Mouse (Mus musculus) natural killer cell, adult 2 months (primary cell): Measurements from ENCODE around the gene Celf3.

Source experiments
- DNase-seq, 2 experiments: peaks; one replicate each; pipeline ENCODE4 v3.0.0; 2022; ENCODE audit warnings: low spot score in 2 of 2

Celf3 gene

DNA sequence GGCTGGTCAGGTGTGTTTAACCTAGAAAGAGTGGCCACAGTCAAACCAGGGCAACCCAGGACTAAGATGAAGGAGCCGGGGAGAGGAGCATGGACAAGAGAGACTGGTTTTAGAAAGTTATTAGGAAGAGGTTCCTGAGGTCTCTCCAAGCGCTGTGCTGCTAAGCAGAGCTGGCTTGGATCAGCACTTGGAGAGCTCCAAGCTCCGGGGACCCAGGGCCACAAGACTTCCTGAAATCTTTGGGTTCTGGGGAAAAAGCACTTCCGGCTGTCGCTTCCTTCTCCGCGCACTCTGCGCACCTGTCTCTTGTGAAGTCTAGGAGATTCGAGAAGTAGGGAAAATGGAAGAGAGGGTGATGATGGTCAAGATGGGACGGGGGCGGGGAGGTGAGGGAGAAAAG lies 1.5 kb downstream of the Celf3 start:
- no peak for DNase-seq

DNA sequence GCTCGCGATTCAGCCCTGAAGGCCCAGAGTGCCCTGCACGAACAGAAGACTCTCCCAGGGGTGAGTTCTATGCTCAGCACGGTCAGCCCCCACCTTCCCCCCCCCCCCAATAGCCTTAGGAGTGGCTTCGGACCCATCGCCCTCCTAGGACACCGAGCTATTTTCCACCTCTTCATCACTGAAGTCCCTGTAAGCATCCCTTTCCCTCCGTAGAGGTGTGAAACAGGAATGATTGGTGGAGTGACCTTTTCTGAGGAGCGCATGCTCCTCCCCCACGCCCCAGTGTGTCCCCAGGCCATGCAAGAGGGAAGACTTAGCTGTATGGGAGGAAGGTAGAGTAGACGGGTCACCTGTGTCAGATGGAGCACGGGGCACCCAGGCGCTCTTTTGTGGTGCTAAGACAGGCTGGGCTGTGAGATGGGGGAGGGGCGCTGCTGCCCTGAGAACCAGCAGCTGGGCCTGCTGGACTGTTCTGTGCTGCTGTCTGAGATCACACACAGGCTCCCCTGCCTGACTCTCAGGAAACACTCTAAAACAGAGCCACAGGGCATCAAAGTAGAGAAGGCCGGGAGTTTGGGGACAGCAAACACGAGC lies 2.3 kb downstream of the Celf3 start, which contains the start of gene Riiad1:
Gene Riiad1 (minus strand): TSS at position 51 of the 594 bp plus-strand sequence.
- no peak for DNase-seq

DNA sequence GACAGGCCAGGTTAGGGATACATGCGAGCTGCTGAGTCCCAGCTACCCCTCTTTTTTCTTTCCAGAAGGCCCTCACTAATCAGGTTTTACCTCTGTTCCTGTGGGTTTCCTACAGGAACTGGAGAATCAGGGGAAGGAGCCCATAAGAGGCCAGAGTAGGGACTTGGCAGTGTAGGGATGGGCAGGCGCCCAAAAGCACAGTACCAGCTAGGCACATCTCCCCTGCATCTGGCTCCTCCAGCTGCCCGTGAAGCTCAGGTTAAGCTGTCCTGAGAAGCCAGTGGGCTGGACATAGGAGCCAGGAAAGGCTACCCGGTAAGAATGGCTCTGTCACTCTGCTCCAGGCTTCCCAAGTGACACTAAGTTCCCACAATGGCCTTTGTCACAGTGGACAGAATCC lies 3.3 kb downstream of the Celf3 start:
- DNase-seq, result no peak

DNA sequence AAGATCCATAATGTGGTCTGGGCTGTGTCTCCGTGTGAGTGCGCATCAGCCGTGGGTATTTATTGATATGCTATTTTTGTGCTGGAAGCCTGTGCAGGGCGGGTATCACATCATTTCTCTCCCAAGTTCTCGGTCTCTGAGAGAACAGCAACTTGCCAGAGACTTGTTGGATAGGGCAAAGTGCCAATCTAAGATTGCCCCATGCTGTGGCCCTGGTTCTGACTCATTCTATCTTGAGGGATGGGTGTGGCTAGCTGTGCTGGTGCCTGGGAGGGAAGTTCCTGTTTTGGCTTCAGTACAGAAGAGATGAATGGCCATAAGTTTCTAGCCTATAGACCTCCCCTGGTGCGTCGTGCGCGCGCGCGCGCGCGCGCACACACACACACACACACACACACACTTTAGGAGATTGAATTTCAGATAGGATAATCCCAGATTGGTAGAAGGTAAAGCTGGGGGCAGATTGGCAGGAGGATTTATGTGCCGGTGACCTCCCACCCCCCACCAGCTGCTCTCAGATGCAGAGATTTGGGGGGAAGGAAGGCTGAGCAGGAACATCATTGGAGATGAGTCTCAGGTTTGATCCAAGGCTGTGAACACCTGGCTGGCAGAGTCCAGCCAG lies 4.8 kb downstream of the Celf3 start:
- DNase-seq, result peak in 1 of 2 experiments; percentile 11

DNA sequence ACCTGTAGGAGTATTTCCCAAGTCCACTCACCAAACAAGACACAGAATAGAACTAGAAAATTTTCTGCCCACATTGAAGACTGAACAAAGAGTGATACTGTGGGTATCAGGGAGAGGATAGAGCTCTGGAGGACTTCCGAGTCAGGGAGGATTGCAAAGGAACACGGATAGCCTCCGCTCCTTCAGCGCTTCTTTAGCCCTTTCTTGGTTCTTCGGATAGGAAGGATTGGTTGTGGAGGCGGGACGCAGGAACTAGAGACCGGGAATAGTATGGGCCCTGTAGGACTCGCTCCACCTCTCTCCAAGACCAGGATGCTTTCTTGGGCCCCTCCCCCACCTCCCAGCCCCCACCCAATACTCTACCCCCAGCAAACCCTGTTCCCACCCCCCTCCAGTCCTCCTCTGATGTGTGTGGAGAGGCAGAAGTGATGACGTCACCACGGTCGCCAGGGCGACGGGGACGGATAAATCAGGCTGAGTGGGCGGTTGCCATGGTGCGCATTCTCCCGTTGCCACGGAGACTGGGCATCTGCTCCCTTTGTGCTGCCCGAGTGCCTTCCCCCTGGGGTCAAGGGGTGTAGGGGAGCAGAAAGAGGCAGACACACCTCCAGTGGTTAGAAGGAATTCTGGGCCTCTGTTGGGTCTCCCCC lies 5.8 kb downstream of the Celf3 start:
- DNase-seq, result no peak

DNA sequence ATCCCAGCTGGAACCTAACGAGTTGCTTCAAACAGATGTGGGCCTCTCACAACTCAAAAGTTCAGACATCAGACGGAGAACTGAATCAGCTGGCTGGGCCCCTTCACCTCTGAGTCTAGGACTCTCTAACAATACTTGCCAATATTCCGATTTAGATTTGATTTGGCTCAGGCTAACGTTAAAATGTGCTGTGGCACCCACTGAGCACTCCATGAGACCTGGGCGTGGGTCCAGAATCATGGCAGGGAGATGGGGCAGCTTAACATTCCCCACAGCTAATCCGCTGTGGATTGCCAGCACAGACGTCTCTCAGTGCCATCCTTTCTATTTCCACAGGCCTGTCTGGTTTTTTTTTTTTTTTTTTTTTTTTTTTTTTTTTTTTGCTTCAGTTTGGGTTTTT lies 7.8 kb downstream of the Celf3 start:
- no peak for DNase-seq

DNA sequence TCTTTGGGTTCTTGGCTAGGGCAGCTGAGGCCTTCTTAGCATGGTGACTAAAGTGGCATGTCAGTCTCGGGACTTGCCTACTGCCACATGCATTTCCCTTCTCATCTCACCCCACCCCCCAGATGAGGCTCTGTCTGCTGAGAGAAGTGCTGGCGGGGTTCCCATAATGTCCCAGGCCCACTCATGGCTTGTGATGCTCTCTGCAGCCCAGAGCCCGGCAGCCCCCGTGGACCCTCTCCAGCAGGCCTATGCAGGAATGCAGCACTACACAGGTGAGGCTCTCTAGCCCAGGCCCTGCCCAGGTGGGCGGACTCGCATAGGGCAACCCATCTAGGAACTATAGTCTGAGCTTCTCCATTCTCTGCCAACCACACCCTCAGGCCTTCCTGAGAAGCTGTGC lies 9.5 kb downstream of the Celf3 start:
- DNase-seq, result no peak

DNA sequence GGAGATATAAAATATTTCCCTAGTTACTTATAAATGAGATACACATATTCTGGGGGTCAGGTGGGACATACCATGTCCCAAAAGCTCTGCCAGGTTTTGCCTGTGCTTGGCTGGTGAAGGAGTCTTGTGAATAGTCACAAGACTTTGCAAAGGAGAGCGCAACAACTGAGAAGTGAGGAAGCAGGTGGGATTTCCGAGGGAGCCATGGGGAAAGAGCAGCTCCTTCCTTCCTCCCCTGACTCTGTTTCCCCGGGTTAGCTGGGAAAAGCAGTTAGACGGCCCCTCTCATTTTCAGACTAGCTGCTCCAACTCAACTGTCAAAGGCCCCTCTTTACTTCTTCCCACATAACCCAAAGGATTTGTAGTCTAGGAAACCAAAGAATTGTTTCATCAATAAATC lies 19.1 kb downstream of the Celf3 start:
- DNase-seq, result no peak

DNA sequence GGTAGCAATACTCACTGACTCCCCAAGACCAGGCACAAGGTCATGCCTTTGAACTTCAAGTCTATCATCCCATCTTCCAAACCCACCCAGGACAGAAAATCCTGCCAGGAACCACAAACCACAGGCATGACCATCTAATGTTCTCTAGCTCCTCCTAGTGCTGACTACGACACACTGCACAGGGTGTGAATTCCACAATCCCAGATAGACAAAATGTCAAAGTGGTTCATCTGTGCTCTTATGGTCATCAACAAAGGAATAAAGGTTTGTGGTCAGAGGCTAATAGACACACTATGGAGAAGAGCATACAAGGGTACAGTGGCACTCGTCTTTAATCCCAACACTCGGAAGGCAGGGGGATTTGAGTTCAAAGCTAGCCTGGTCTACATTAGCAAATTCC lies 24.1 kb downstream of the Celf3 start:
- DNase-seq, result no peak

DNA sequence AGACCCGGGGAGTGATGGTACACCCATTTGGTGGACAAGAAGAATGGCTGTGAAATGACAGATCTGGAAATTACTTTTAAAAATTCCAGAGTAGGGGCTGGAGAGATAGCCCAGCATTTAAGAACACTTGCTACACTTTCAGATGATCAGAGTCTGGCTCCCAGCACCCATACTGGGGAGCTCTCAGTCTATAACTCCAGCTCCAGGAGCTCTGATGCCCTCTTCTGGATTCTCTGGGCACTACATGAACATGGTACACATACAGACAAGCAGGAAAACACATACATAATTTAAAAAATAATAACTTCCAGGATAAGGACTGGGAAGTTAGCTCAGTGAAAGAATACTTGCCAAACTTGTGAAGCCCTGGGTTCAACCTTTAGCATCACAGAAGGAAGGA lies 28.6 kb downstream of the Celf3 start:
- no peak for DNase-seq

DNA sequence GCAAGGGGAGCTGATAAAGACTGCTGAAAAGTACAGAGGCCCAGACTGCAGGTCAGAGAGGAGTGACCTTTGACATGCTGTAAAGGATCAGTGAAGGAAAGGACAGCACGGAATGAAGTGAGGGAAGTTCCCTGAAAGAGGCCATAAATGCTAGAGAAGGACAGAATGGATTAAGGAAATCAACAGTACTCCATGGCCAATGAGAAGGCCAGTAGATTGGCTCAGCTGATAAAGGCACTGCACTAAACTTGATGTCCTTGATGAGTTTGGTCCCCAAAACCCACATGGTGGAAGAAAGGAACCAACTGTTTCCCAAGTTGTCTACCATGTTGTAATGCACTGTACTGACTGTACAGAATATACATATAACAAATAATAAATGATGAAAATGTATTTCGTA lies 48.6 kb downstream of the Celf3 start:
- DNase-seq, result no peak

DNA sequence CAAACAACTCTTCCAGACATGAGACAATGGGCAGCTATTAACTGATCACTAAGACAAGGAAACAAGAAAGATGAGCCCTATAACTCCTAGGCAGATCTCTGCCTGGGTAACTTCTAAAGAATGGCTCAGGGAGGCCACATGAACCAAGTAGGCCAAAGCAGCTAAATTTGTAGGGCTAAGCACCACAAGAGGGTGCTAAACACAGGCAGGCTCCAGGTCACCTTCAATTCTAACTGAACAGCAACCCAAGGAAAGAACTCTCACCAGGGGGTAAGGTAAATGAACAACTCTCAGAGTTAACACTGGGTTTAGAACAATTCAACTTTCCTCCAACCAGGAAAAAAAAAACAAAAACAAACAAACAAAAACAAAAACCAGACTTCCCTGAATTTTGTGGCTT lies 55.9 kb downstream of the Celf3 start:
- DNase-seq, result peak in 1 of 2 experiments; percentile 3

DNA sequence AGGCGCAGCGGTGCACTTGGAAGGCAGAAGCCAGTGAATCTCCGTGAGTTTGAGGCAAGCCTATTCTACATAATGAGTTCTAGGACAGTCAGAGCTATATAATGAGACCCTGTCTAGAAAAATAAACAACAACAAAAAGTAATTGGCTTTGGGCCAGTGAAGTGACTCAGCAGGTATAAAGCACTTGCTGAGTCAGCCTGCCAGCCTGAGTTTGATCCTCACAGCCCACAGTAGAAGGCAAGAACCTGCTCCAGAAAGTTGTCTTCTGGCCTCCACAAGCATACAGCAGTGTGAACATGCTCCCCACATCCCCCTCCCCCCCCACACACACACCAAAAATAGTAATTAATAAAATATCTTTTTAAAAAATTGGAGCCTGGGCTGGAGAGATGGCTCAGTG lies 59.1 kb downstream of the Celf3 start:
- no peak for DNase-seq
